Mouse (Mus musculus) mature B cell (primary cell): ENCODE measurements at regions not wholly inside any gene's neighbourhood (a gene's known extent, or its start where the extent isn't known, plus 50 kb on each side); places are given as distances from the start of the nearest gene placed in this dataset.

Experiments
- in situ Hi-C: fragments of 300-500 bp; cut with MboI; formaldehyde crosslinking; loops from 2 replicates; pipeline ENCODE4 v1.14.3; 2019

GRCm38 (mm10) chr13:101016181-101016580 lies 183.0 kb upstream of the Slc30a5 start:
- in situ Hi-C loops = no loop called here

- in situ Hi-C loops = no loop called here
Observed at GRCm38 (mm10) chr13:101015435-101015834, 182.2 kb upstream of the Slc30a5 start.

- in situ Hi-C loops = no loop called here
Observed at GRCm38 (mm10) chr13:101013604-101014003, 180.4 kb upstream of the Slc30a5 start.

GRCm38 (mm10) chr13:100990646-100991045 lies 157.4 kb upstream of the Slc30a5 start:
- in situ Hi-C loops = no loop called here

GRCm38 (mm10) chr13:100988671-100989531 lies 155.7 kb upstream of the Slc30a5 start:
- in situ Hi-C loops = no loop called here

- in situ Hi-C loops = no loop called here
Observed at GRCm38 (mm10) chr13:100988116-100988515, 154.9 kb upstream of the Slc30a5 start.

GRCm38 (mm10) chr13:100975741-100976140 lies 142.5 kb upstream of the Slc30a5 start:
- in situ Hi-C loops = no loop called here

GRCm38 (mm10) chr13:100971080-100972017 lies 138.1 kb upstream of the Slc30a5 start:
- in situ Hi-C loops = no loop called here

- in situ Hi-C loops = no loop called here
Observed at GRCm38 (mm10) chr13:100962811-100963540, 129.7 kb upstream of the Slc30a5 start.

- in situ Hi-C loops = no loop called here
Observed at GRCm38 (mm10) chr13:100954598-100955251, 121.5 kb upstream of the Slc30a5 start.

- in situ Hi-C loops = no loop called here
Observed at GRCm38 (mm10) chr13:100954106-100954505, 120.9 kb upstream of the Slc30a5 start.

GRCm38 (mm10) chr13:100951185-100951508 lies 117.9 kb upstream of the Slc30a5 start:
- in situ Hi-C loops = no loop called here

GRCm38 (mm10) chr13:100950348-100951184 lies 117.3 kb upstream of the Slc30a5 start:
- in situ Hi-C loops = no loop called here

- in situ Hi-C loops = no loop called here
Observed at GRCm38 (mm10) chr13:100943206-100943848, 110.1 kb upstream of the Slc30a5 start.

- in situ Hi-C loops = no loop called here
Observed at GRCm38 (mm10) chr13:100940791-100941190, 107.6 kb upstream of the Slc30a5 start.

GRCm38 (mm10) chr13:100939677-100940076 lies 106.5 kb upstream of the Slc30a5 start:
- in situ Hi-C loops = no loop called here

GRCm38 (mm10) chr13:100933265-100933664 lies 100.0 kb upstream of the Slc30a5 start:
- in situ Hi-C loops = no loop called here

- in situ Hi-C loops = loop anchor here (25.0 kb wide), 1 partner anchor 813 kb away; no protein-coding TSS in a partner anchor
Observed at GRCm38 (mm10) chr13:100899566-100899965, 66.3 kb upstream of the Slc30a5 start.

GRCm38 (mm10) chr13:100893871-100894270 lies 60.6 kb upstream of the Slc30a5 start:
- in situ Hi-C loops = loop anchor here (25.0 kb wide), 1 partner anchor 818 kb away; no protein-coding TSS in a partner anchor

- in situ Hi-C loops = loop anchor here (25.0 kb wide), 1 partner anchor 819 kb away; no protein-coding TSS in a partner anchor
Observed at GRCm38 (mm10) chr13:100893096-100893495, 59.9 kb upstream of the Slc30a5 start.
